Mouse (Mus musculus): ENCODE measurements around the gene Cbx7.

Gene Cbx7

GRCm38 (mm10) chr15:79951226-79951625 is 19.7 kb downstream of the Cbx7 start:
- in situ Hi-C loops (cut with MboI; ENCODE audit: unreplicated experiment in 2 of 2): no loop called here

GRCm38 (mm10) chr15:79950250-79951025 is 20.5 kb downstream of the Cbx7 start:
- in situ Hi-C loops (cut with MboI; ENCODE audit: unreplicated experiment in 2 of 2): no loop called here

GRCm38 (mm10) chr15:79947681-79948080 is 23.2 kb downstream of the Cbx7 start:
- in situ Hi-C loops (cut with MboI; ENCODE audit: unreplicated experiment in 2 of 2): loop anchor here (5.0 to 25.0 kb wide), 5 partner anchors 115 to 765 kb away; partner anchors contain the start of genes Cbx6 (in 1 of the 2), Gm49486 (in 1 of the 2), Npcd (in 1 of the 2) and Pick1 (in 1 of the 2)

- in situ Hi-C loops (cut with MboI; ENCODE audit: unreplicated experiment in 2 of 2): loop anchor here (5.0 to 25.0 kb wide), 5 partner anchors 114 to 766 kb away; partner anchors contain the start of genes Cbx6 (in 1 of the 2), Gm49486 (in 1 of the 2), Npcd (in 1 of the 2) and Pick1 (in 1 of the 2)
Observed at GRCm38 (mm10) chr15:79946790-79947189, 24.1 kb downstream of the Cbx7 start.

- in situ Hi-C loops (cut with MboI; ENCODE audit: unreplicated experiment in 2 of 2): loop anchor here (5.0 to 25.0 kb wide), 5 partner anchors 114 to 766 kb away; partner anchors contain the start of genes Cbx6 (in 1 of the 2), Gm49486 (in 1 of the 2), Npcd (in 1 of the 2) and Pick1 (in 1 of the 2)
Observed at GRCm38 (mm10) chr15:79946022-79946421, 24.9 kb downstream of the Cbx7 start.

- in situ Hi-C loops (cut with MboI; ENCODE audit: unreplicated experiment in 2 of 2): loop anchor here (5.0 to 25.0 kb wide), 6 partner anchors 113 to 767 kb away; partner anchors contain the start of genes Cbx6 (in 2 of the 2), Npcd (in 2 of the 2), Gm49486 (in 1 of the 2) and Pick1 (in 1 of the 2)
Observed at GRCm38 (mm10) chr15:79944948-79945347, 26.0 kb downstream of the Cbx7 start.

GRCm38 (mm10) chr15:79943584-79943983 is 27.3 kb downstream of the Cbx7 start:
- in situ Hi-C loops (cut with MboI; ENCODE audit: unreplicated experiment in 2 of 2): loop anchor here (5.0 to 25.0 kb wide), 4 partner anchors 111 to 769 kb away; partner anchors contain the start of genes Cbx6 (in 1 of the 2), Gm49486 (in 1 of the 2), Npcd (in 1 of the 2) and Pick1 (in 1 of the 2)

GRCm38 (mm10) chr15:79942541-79942940 is 28.4 kb downstream of the Cbx7 start:
- in situ Hi-C loops (cut with MboI; ENCODE audit: unreplicated experiment in 2 of 2): loop anchor here (5.0 to 25.0 kb wide), 4 partner anchors 110 to 770 kb away; partner anchors contain the start of genes Cbx6 (in 1 of the 2), Gm49486 (in 1 of the 2), Npcd (in 1 of the 2) and Pick1 (in 1 of the 2)

- in situ Hi-C loops (cut with MboI; ENCODE audit: unreplicated experiment in 2 of 2): loop anchor here (5.0 to 25.0 kb wide), 4 partner anchors 109 to 771 kb away; partner anchors contain the start of genes Cbx6 (in 1 of the 2), Gm49486 (in 1 of the 2), Npcd (in 1 of the 2) and Pick1 (in 1 of the 2)
Observed at GRCm38 (mm10) chr15:79940932-79941331, 30.0 kb downstream of the Cbx7 start.

- in situ Hi-C loops (cut with MboI; ENCODE audit: unreplicated experiment in 2 of 2): loop anchor here (5.0 to 25.0 kb wide), 4 partner anchors 108 to 772 kb away; partner anchors contain the start of genes Cbx6 (in 1 of the 2), Gm49486 (in 1 of the 2), Npcd (in 1 of the 2) and Pick1 (in 1 of the 2)
Observed at GRCm38 (mm10) chr15:79939913-79940312, 31.0 kb downstream of the Cbx7 start.

GRCm38 (mm10) chr15:79939501-79939900 is 31.4 kb downstream of the Cbx7 start:
- in situ Hi-C loops (cut with MboI; ENCODE audit: unreplicated experiment in 2 of 2): loop anchor here in 1 of 2 experiments (25.0 kb wide), 1 partner anchor 773 kb away; the partner anchor contains the start of gene Tnrc6b

- in situ Hi-C loops (cut with MboI; ENCODE audit: unreplicated experiment in 2 of 2): loop anchor here in 1 of 2 experiments (25.0 kb wide), 1 partner anchor 773 kb away; the partner anchor contains the start of gene Tnrc6b
Observed at GRCm38 (mm10) chr15:79939020-79939419, 31.9 kb downstream of the Cbx7 start.

GRCm38 (mm10) chr15:79936374-79936751 is 34.6 kb downstream of the Cbx7 start:
- in situ Hi-C loops (cut with MboI; ENCODE audit: unreplicated experiment in 2 of 2): loop anchor here in 1 of 2 experiments (25.0 kb wide), 1 partner anchor 776 kb away; the partner anchor contains the start of gene Tnrc6b

GRCm38 (mm10) chr15:79935654-79936373 is 35.1 kb downstream of the Cbx7 start:
- in situ Hi-C loops (cut with MboI; ENCODE audit: unreplicated experiment in 2 of 2): loop anchor here in 1 of 2 experiments (25.0 kb wide), 1 partner anchor 776 kb away; the partner anchor contains the start of gene Tnrc6b

- in situ Hi-C loops (cut with MboI; ENCODE audit: unreplicated experiment in 2 of 2): loop anchor here in 1 of 2 experiments (25.0 kb wide), 1 partner anchor 778 kb away; the partner anchor contains the start of gene Tnrc6b
Observed at GRCm38 (mm10) chr15:79934776-79935175, 36.1 kb downstream of the Cbx7 start.

GRCm38 (mm10) chr15:79933670-79934514 is 37.0 kb downstream of the Cbx7 start:
- in situ Hi-C loops (cut with MboI; ENCODE audit: unreplicated experiment in 2 of 2): loop anchor here in 1 of 2 experiments (25.0 kb wide), 1 partner anchor 778 kb away; the partner anchor contains the start of gene Tnrc6b

- in situ Hi-C loops (cut with MboI; ENCODE audit: unreplicated experiment in 2 of 2): loop anchor here in 1 of 2 experiments (25.0 kb wide), 1 partner anchor 779 kb away; the partner anchor contains the start of gene Tnrc6b
Observed at GRCm38 (mm10) chr15:79933052-79933669, 37.8 kb downstream of the Cbx7 start.

All from v-Abl transformed pro-B cells (cell line).